Mouse (Mus musculus) limb, embryonic 12.5 days (tissue): ENCODE results near the gene Rexo4. TPM values are rescaled to one million over a fixed set of nuclear protein-coding genes. Genes with fewer than 3 reads are reported as not detected.

Experiments used
- ATAC-seq: fragments of 200-750 bp; cut with Nextera tagmentation; 2 replicates; pipeline ENCODE4 v1.8.0; 2017; ENCODE audit warnings: low read depth, moderate TSS enrichment; ENCODE audit not compliant: insufficient number of reproducible peaks, insufficient read depth, low FRiP score, low TSS enrichment
- H3K27ac ChIP-seq: fragments of 300-500 bp; sonication (generic); 2 replicates; pipeline ENCODE4 v1.5.1; 2016; ENCODE audit warnings: mild to moderate bottlenecking, moderate library complexity
- H3K27me3 ChIP-seq: fragments of 300-500 bp; sonication (generic); 2 replicates; pipeline ENCODE4 v1.6.1; 2016; ENCODE audit warnings: mild to moderate bottlenecking, moderate library complexity
- H3K36me3 ChIP-seq: fragments of 300-500 bp; sonication (generic); 2 replicates; pipeline ENCODE4 v1.6.1; 2016; ENCODE audit warnings: mild to moderate bottlenecking, moderate library complexity
- H3K4me1 ChIP-seq: fragments of 300-500 bp; sonication (generic); replicated peaks from 2 replicates; pipeline ENCODE4 v1.6.1; 2016
- H3K4me2 ChIP-seq: fragments of 300-500 bp; sonication (generic); 2 replicates; pipeline ENCODE4 v1.6.1; 2016; ENCODE audit warnings: mild to moderate bottlenecking, moderate library complexity
- H3K4me3 ChIP-seq: fragments of 300-500 bp; sonication (generic); replicated peaks from 2 replicates; pipeline ENCODE4 v1.5.1; 2016; ENCODE audit warnings: mild to moderate bottlenecking
- H3K9ac ChIP-seq: fragments of 300-500 bp; sonication (generic); replicated peaks from 2 replicates; pipeline ENCODE4 v1.6.1; 2016; ENCODE audit warnings: mild to moderate bottlenecking, moderate library complexity
- H3K9me3 ChIP-seq: fragments of 300-500 bp; sonication (generic); 2 replicates; pipeline ENCODE4 v1.6.1; 2016; ENCODE audit warnings: mild to moderate bottlenecking, moderate library complexity
- WGBS: fragments of 180-500 bp; shearing (Covaris S2); methylation state at CpG from one replicate; pipeline ENCODE4 v1.1.7; 2016; 5-methylcytosine and 5-hydroxymethylcytosine counted together
- polyA plus RNA-seq: library from polyadenylated mRNA; unstranded; fragments of >200 nt; fragmentation: Nextera tagmentation; extraction: Ambion mirVana; gene quantifications from 2 replicates; pipeline ENCODE4 v1.2.1, GENCODE M21; 2016

The Rexo4 gene
- polyA plus RNA-seq: 54.0 and 54.7 TPM in 2 replicates

DNA sequence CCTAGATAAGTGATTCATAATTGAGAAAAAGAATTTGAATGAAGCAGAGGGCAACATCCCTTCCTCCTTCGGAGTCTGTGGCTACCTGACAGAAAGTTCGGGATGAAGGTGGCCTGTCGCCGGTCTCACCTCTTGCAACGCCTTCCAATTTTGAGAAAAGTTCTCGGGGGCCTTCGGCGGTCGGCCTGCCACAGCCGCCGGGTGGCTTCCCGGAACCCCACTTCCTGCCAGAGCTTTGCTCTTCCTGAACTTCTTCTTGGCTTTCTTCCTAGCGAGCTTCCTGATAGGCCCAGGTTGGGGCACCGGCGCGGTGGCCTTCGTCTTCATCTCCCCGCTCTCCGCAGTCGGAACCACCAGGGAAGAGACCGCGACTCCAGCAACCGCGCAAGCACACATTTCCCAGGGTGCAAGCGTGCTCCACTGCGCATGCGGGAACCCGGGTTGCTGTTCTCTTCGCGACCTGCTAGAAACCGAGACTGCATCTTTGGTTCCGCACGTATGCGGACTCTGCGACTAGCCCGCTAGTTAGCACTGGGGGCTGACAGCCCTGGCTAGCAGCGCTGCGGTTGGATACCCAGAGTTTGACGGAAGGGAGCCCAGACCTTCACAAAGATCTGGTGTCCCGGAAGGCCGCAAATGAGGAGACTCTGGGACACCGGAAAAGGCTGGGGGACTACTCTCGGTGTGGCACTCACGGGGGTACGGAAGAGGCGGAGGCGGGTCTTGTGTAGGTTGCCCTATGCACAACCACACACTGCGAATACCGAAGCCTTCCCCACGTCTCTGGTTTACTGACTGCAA, at the start of gene Rexo4:
TSS of gene Rexo4 (minus strand) at position 464 of the 801 bp plus-strand sequence.
- WGBS: under 1% methylated on average over 50 of the region's 50 CpGs
- Histone ChIP-seq H3K9me3 (peaks cover 5% of the 10 kb centered on the region; the same call in 1 of the 2 replicates), H3K36me3 (peaks cover 32% of the 10 kb centered on the region), H3K4me1 (peaks cover 20% of the 10 kb centered on the region), H3K27me3 (no peaks in the 10 kb centered on the region), H3K27ac (peak within 1 kb of the TSS; percentile 98), H3K4me3 (peak within 1 kb of the TSS; percentile 70), H3K4me2 (peak within 1 kb of the TSS; percentile 73), H3K9ac (peak within 1 kb of the TSS; percentile 85)
- peak; percentile 93 for ATAC-seq

DNA sequence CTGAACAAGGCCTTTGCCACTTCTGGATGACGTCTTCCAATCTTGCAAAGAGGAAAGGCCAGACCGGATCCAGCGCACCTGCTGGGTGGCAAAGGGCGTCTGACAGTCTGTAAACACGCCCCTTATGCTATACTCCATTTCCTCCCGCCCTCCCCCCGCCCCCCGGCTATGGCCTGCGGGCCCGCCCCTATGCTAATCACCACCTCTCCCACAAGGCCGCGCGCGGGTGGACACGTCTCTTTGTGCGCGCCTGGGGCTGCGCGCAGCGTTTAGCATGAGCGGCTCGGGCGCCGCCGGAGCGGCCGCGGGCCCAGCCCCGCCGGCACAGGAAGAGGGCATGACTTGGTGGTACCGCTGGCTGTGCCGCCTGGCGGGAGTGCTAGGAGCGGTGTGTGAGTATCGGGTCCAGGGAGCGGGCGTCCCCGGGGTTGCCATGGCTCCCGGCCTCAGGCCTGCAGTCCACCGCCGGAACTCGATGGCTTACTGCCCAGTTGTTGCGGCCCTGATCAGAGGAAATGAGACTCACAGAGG, 45.6 kb upstream of the Rexo4 start, which contains the start of gene Cacfd1:
TSS of gene Cacfd1 (plus strand) at position 213 of the 531 bp plus-strand sequence.
- Histone ChIP-seq H3K27ac (peak within 1 kb of the TSS; percentile 89), H3K9ac (peak within 1 kb of the TSS; percentile 93), H3K36me3 (peaks cover 23% of the 10 kb centered on the region), H3K4me3 (peak within 1 kb of the TSS; percentile 78), H3K4me1 (peaks cover 24% of the 10 kb centered on the region), H3K9me3 (no peaks in the 10 kb centered on the region), H3K4me2 (peak within 1 kb of the TSS; percentile 73), H3K27me3 (no peaks in the 10 kb centered on the region)
- 1% methylated on average over 42 of the region's 43 CpGs for WGBS
- ATAC-seq: peak; percentile 90

DNA sequence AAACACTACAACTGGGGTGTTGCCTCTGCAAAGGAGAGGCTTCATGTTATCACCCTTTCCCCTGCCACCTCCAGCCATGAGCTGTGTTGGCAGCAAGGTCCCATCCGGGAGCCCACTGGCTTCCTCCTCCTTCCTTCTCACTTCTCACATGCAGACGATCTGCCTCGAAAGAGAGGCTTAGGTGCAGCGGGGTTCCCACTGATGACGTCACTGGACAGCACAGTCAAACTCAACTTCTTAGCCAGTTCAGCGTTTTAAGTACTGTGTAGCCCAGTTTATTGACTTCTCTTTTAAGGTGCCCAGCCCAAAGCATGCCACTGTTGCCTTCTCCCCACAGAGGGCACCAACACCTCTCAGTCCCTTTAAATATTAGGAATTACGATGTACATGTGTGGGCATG, 43.5 kb upstream of the Rexo4 start:
- Histone ChIP-seq H3K27me3 (no peaks in the 10 kb centered on the region), H3K27ac (no peak overlapping the region), H3K4me3 (no peak overlapping the region), H3K9ac (no peak overlapping the region), H3K9me3 (no peaks in the 10 kb centered on the region), H3K4me1 (peaks cover 24% of the 10 kb centered on the region), H3K36me3 (peaks cover 4% of the 10 kb centered on the region; the same call in 1 of the 2 replicates), H3K4me2 (no peak overlapping the region)
- WGBS: 66% methylated on average over 7 of the region's 7 CpGs
- no peak for ATAC-seq

DNA sequence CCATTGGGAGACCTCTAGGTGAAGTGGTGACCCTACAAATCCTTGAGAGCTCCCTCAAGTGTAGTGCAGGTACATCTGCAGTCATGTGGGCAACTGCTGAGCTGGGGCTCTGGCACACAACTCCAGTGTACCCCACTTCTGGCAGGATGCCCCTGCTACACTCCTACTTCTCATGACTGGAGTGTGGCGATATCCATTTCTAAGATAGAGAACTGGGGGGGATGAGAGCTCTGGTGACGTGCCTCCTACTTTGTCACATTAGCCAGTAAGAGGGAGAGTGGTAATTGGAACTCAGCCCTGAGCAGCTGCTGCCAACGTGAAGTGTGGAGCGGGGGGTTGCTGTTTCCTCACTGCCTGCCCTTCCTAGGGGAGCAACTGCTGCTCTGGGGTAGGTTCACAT, 42.1 kb upstream of the Rexo4 start:
- no peaks in the 10 kb centered on the region for H3K36me3 ChIP-seq
- H3K27ac ChIP-seq: no peak overlapping the region
- no peak overlapping the region for H3K4me2 ChIP-seq
- H3K27me3 ChIP-seq: no peaks in the 10 kb centered on the region
- no peak for ATAC-seq
- no peak overlapping the region for H3K4me3 ChIP-seq
- no peaks in the 10 kb centered on the region for H3K9me3 ChIP-seq
- peaks cover 18% of the 10 kb centered on the region for H3K4me1 ChIP-seq
- no peak overlapping the region for H3K9ac ChIP-seq
- WGBS: 68% methylated on average over 4 of the region's 4 CpGs

DNA sequence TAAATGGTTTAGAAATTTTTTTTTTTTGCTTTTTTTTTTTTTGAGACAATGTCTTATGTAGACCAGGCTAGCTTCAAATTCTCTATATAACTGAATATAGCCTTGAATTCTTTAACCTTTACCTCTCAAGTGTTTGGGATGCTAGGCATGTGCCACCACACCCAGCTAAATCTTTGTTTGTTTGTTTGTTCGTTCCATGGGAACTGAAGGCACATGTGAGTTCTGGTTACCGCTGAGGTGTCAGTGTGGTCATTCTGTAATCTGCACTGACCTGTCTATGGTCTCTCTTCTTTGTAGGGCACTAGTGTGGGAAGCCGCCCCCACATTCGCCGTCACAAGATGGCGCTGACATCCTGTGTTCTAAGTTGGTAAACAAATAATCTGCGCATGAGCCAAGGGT, 33.8 kb upstream of the Rexo4 start:
- H3K27me3 ChIP-seq: no peaks in the 10 kb centered on the region
- no peak overlapping the region for H3K9ac ChIP-seq
- no peaks in the 10 kb centered on the region for H3K4me1 ChIP-seq
- ATAC-seq: no peak
- WGBS: 93% methylated on average over 6 of the region's 7 CpGs
- H3K36me3 ChIP-seq: no peaks in the 10 kb centered on the region
- no peak overlapping the region for H3K27ac ChIP-seq
- H3K9me3 ChIP-seq: no peaks in the 10 kb centered on the region
- no peak overlapping the region for H3K4me2 ChIP-seq
- no peak overlapping the region for H3K4me3 ChIP-seq

DNA sequence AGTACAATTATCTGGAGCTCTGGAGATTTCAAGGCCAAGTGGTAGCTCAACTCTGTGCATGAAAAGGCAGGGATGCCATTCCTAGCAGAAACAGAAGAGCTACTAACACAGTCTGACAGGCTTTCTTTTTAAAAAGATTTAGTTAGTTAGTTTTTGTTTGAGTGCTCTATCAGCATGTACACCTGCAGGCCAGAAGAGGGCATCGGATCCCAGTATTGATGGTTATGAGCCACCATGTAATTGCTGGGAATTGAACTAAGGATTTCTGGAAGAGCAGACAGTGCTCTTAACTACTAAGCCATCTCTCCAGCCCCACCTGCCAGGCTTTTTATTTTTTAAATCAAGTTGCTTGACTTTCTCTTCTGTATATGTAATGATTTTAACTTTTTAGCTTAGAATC, 33.3 kb upstream of the Rexo4 start:
- no peak overlapping the region for H3K9ac ChIP-seq
- WGBS: 90% methylated on average over 1 of the region's 1 CpGs
- H3K4me1 ChIP-seq: no peaks in the 10 kb centered on the region
- no peak for ATAC-seq
- H3K4me2 ChIP-seq: no peak overlapping the region
- H3K36me3 ChIP-seq: no peaks in the 10 kb centered on the region
- no peaks in the 10 kb centered on the region for H3K9me3 ChIP-seq
- no peak overlapping the region for H3K4me3 ChIP-seq
- no peaks in the 10 kb centered on the region for H3K27me3 ChIP-seq
- no peak overlapping the region for H3K27ac ChIP-seq

DNA sequence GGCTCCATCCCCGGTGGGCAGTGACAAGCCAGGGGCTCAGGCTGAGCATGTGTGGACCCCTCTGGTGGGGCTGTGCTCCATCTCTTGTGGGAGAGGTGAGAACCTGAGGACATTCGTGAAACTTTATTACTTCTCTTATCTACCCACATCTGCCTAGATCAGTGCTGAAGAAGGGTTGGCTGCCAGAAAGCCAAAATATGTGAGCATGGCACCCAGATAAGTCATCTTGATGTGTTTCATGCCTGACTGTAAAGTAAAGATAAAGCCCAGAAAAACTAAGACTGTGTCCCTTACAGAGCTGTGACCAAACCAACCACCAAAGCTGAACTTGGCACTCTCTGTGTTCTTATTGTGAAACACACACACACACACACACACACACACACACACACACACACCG, 29.8 kb upstream of the Rexo4 start:
- no peak overlapping the region for H3K27ac ChIP-seq
- no peaks in the 10 kb centered on the region for H3K4me1 ChIP-seq
- H3K27me3 ChIP-seq: no peaks in the 10 kb centered on the region
- no peak overlapping the region for H3K4me3 ChIP-seq
- no peak overlapping the region for H3K9ac ChIP-seq
- no peaks in the 10 kb centered on the region for H3K9me3 ChIP-seq
- ATAC-seq: no peak
- no peaks in the 10 kb centered on the region for H3K36me3 ChIP-seq
- no peak overlapping the region for H3K4me2 ChIP-seq
- WGBS: 78% methylated on average over 3 of the region's 3 CpGs

DNA sequence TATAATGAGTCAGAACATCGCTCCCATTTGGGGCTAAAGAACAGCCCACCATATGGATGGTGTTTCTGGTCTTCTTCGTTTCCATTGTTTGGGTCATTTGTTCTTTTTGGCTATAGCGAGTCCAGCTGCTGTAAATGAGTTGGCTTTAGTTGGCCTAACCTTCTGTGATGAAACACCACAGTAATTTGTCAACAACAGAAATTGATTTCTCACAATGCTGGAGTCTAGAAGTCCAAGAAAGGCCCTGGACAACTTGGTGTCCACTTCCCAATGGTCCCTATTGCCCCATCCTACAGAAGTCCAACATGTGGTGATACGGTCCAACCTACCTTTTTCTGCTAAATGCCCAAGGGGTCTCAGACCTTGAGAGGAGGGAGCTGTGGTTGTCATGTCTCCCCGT, 20.5 kb upstream of the Rexo4 start:
- no peak overlapping the region for H3K27ac ChIP-seq
- no peak overlapping the region for H3K9ac ChIP-seq
- ATAC-seq: no peak
- peaks cover 14% of the 10 kb centered on the region; the same call in 1 of the 2 replicates for H3K27me3 ChIP-seq
- H3K4me3 ChIP-seq: no peak overlapping the region
- no peak overlapping the region for H3K4me2 ChIP-seq
- H3K9me3 ChIP-seq: no peaks in the 10 kb centered on the region
- H3K4me1 ChIP-seq: no peaks in the 10 kb centered on the region
- 89% methylated on average over 5 of the region's 5 CpGs for WGBS
- no peaks in the 10 kb centered on the region for H3K36me3 ChIP-seq

DNA sequence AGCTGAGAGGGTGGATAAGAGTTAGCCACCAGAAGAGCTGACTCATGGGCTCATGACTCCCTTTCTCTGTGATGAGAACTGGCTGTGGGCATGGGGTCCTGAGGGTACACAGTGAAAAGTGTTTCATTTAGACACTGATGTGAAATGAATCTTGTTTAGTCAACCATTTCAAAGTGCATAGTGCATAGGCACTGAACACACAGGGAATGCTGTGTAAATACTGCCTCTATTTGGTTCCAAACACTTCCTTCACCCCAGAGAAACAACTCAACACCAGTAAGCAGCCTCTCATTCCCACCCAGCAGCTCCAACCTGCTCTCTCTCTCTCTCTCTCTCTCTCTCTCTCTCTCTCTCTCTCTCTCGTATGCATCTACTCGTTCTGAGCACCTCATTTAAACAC, 20.0 kb upstream of the Rexo4 start:
- no peak for ATAC-seq
- 82% methylated on average over 2 of the region's 2 CpGs for WGBS

DNA sequence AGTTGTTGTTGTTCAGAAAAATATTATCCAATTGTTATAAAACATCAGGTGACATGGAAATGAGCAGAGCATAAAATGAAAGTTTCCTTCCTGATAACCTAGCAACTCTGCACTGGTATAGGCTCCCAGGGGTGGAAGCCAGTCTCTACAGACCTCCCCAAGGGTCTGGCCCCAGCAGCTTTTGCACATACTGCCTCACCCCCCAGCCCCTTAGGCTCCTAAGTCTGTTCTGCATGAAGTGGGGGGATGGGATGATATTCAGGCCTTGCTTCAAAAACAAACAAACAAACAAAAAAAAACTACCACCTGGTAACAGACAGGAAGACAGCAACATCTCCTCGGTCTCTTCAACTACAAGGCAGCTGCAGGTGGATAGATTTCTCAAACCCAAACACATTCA, 16.2 kb upstream of the Rexo4 start:
- H3K36me3 ChIP-seq: no peaks in the 10 kb centered on the region
- 81% methylated on average over 1 of the region's 1 CpGs for WGBS
- H3K4me2 ChIP-seq: no peak overlapping the region
- ATAC-seq: no peak
- H3K27ac ChIP-seq: no peak overlapping the region
- peaks cover 14% of the 10 kb centered on the region; the same call in 1 of the 2 replicates for H3K27me3 ChIP-seq
- H3K4me1 ChIP-seq: no peaks in the 10 kb centered on the region
- H3K4me3 ChIP-seq: no peak overlapping the region
- H3K9me3 ChIP-seq: no peaks in the 10 kb centered on the region
- no peak overlapping the region for H3K9ac ChIP-seq

More for the DNA sequence above, 20.0 kb upstream of the Rexo4 start:
- Histone ChIP-seq H3K9ac (no peak overlapping the region), H3K4me1 (no peaks in the 10 kb centered on the region), H3K27ac (no peak overlapping the region), H3K4me2 (no peak overlapping the region), H3K27me3 (peaks cover 14% of the 10 kb centered on the region; the same call in 1 of the 2 replicates), H3K9me3 (no peaks in the 10 kb centered on the region), H3K36me3 (no peaks in the 10 kb centered on the region), H3K4me3 (no peak overlapping the region)

DNA sequence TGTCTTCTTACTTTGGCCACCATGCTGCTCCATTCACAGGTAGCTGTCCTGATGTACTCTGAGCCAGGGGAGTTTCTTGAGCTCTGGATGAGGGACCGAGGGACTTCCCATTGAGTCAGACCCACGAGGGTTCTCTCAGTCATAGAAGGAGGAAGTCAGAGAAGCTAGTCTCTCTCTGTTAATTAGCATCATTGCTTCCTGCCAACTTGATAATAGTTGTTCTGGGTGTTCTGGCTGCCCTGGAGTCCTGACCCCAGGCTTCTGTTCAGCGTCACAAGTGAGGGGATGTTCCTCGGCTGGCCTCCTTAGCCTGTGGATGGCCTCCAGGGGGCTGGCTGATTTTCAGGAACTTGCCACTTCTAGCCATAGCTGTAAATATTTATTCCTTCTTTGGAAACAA, 9.8 kb upstream of the Rexo4 start:
- Histone ChIP-seq H3K27me3 (0 out of 2 replicates have a peak, but pooled peaks cover 5% of the 10 kb centered on the region), H3K36me3 (no peaks in the 10 kb centered on the region), H3K4me3 (no peak overlapping the region), H3K9ac (no peak overlapping the region), H3K4me1 (peaks cover 10% of the 10 kb centered on the region), H3K4me2 (no peak overlapping the region), H3K27ac (no peak overlapping the region), H3K9me3 (no peaks in the 10 kb centered on the region)
- 27% methylated on average over 4 of the region's 4 CpGs for WGBS
- no peak for ATAC-seq
